Mouse (Mus musculus) kidney, embryonic 16.5 days (tissue): Measurements from ENCODE around the gene Akap2. TPM values are rescaled to one million over a fixed set of nuclear protein-coding genes. Genes with fewer than 3 reads are reported as not detected.

Experiments used
- ATAC-seq: fragments of 200-750 bp; cut with Nextera tagmentation; 2 replicates; pipeline ENCODE4 v1.8.0; 2017; ENCODE audit warnings: moderate TSS enrichment; ENCODE audit not compliant: low FRiP score, low TSS enrichment
- H3K27ac ChIP-seq: fragments of 300-500 bp; sonication (generic); 2 replicates; pipeline ENCODE4 v1.5.1; 2014; ENCODE audit warnings: low read length
- H3K27me3 ChIP-seq: fragments of 300-500 bp; sonication (generic); 2 replicates; pipeline ENCODE4 v1.6.1; 2014; ENCODE audit warnings: low read length, control low read depth, mixed read lengths; ENCODE audit not compliant: insufficient read depth
- H3K36me3 ChIP-seq: fragments of 300-500 bp; sonication (generic); 2 replicates; pipeline ENCODE4 v1.6.1; 2014; ENCODE audit warnings: low read length, control low read depth, mixed read lengths; ENCODE audit not compliant: insufficient read depth
- H3K4me1 ChIP-seq: fragments of 300-500 bp; sonication (generic); 2 replicates; pipeline ENCODE4 v1.6.1; 2014; ENCODE audit warnings: low read length, control low read depth, mixed read lengths; ENCODE audit not compliant: insufficient read depth
- H3K4me2 ChIP-seq: fragments of 300-500 bp; sonication (generic); replicated peaks from 2 replicates; pipeline ENCODE4 v1.6.1; 2014; ENCODE audit warnings: low read depth, low read length
- H3K4me3 ChIP-seq: fragments of 300-500 bp; sonication (generic); 2 replicates; pipeline ENCODE4 v1.5.1; 2014; ENCODE audit warnings: mild to moderate bottlenecking, low read length
- H3K9ac ChIP-seq: fragments of 300-500 bp; sonication (generic); replicated peaks from 2 replicates; pipeline ENCODE4 v1.6.1; 2014; ENCODE audit warnings: low read length
- H3K9me3 ChIP-seq: fragments of 300-500 bp; sonication (generic); 2 replicates; pipeline ENCODE4 v1.6.1; 2016; ENCODE audit warnings: low read length, control low read depth
- WGBS: fragments of 180-500 bp; shearing (Covaris S2); extraction: QIAGEN DNeasy Blood & Tissue Kit; methylation state at CpG from one replicate; pipeline ENCODE4 v1.1.7; 2014; 5-methylcytosine and 5-hydroxymethylcytosine counted together
- polyA plus RNA-seq: library from polyadenylated mRNA; unstranded; fragments of >200 nt; fragmentation: Nextera tagmentation; extraction: Ambion mirVana; gene quantifications from 2 replicates; pipeline ENCODE4 v1.2.1, GENCODE M21; 2015

The Akap2 gene
- polyA plus RNA-seq, 1 experiment from 2014 or later: 28.4 TPM

GRCm38 (mm10) chr4:57723659-57724058, 6.2 kb downstream of the Akap2 start:
- H3K9me3 ChIP-seq: no peaks in the 10 kb centered on the region
- H3K4me3 ChIP-seq: no peak overlapping the region
- no peak overlapping the region for H3K27ac ChIP-seq
- WGBS: 68% methylated on average over 2 of the region's 2 CpGs
- no peaks in the 10 kb centered on the region for H3K27me3 ChIP-seq
- H3K4me1 ChIP-seq: no peaks in the 10 kb centered on the region
- ATAC-seq: no peak
- no peak overlapping the region for H3K9ac ChIP-seq
- no peaks in the 10 kb centered on the region for H3K36me3 ChIP-seq
- H3K4me2 ChIP-seq: no peak overlapping the region

- H3K27ac ChIP-seq: no peak overlapping the region
- H3K27me3 ChIP-seq: no peaks in the 10 kb centered on the region
- 52% methylated on average over 1 of the region's 1 CpGs for WGBS
- no peak overlapping the region for H3K4me3 ChIP-seq
- no peaks in the 10 kb centered on the region for H3K9me3 ChIP-seq
- H3K4me2 ChIP-seq: no peak overlapping the region
- no peak for ATAC-seq
- H3K9ac ChIP-seq: no peak overlapping the region
- H3K36me3 ChIP-seq: no peaks in the 10 kb centered on the region
- H3K4me1 ChIP-seq: no peaks in the 10 kb centered on the region
Measured at GRCm38 (mm10) chr4:57725569-57725968, 8.1 kb downstream of the Akap2 start.

DNA sequence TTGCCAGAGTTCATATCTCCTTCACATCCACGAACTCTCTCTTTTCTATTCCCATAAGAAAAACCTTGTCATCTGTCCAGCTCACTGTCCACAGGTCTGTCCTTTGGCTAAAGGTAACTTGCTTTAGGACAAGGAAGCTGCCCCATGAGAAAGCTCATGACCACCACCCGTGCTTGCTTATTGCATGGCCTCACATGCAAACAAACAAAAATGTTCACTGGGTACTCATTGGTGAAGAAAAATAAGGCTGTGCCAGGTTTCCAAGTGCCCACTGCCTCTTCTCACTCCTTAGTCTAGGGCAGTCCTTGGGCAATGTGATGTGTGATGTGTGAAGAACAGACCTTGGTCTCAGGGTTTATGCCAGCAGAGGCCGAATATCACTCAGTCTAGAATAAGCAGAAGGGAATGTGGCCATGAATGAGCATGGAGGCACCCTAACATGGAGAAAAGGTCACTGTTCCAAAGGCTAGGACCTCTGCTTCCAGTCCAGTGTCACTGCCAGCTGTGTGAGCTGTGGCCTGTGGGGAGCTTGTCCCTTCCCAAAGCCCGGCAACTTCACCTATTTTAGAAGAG, 11.2 kb downstream of the Akap2 start:
- Histone ChIP-seq H3K4me3 (no peak overlapping the region), H3K27ac (no peak overlapping the region), H3K27me3 (no peaks in the 10 kb centered on the region), H3K9me3 (no peaks in the 10 kb centered on the region), H3K36me3 (no peaks in the 10 kb centered on the region), H3K4me1 (no peaks in the 10 kb centered on the region), H3K4me2 (no peak overlapping the region), H3K9ac (no peak overlapping the region)
- WGBS: 87% methylated on average over 4 of the region's 4 CpGs
- no peak for ATAC-seq

- no peak overlapping the region for H3K27ac ChIP-seq
- 86% methylated on average over 6 of the region's 6 CpGs for WGBS
- no peaks in the 10 kb centered on the region for H3K4me1 ChIP-seq
- H3K36me3 ChIP-seq: no peaks in the 10 kb centered on the region
- H3K4me3 ChIP-seq: no peak overlapping the region
- ATAC-seq: no peak
- no peak overlapping the region for H3K9ac ChIP-seq
- no peaks in the 10 kb centered on the region for H3K9me3 ChIP-seq
- H3K27me3 ChIP-seq: no peaks in the 10 kb centered on the region
- H3K4me2 ChIP-seq: no peak overlapping the region
Measured at GRCm38 (mm10) chr4:57730047-57730446, 12.6 kb downstream of the Akap2 start.

GRCm38 (mm10) chr4:57730801-57731598, 13.5 kb downstream of the Akap2 start:
- Histone ChIP-seq H3K4me1 (no peaks in the 10 kb centered on the region), H3K4me3 (no peak overlapping the region), H3K27me3 (no peaks in the 10 kb centered on the region), H3K36me3 (no peaks in the 10 kb centered on the region), H3K4me2 (no peak overlapping the region), H3K9ac (no peak overlapping the region), H3K9me3 (no peaks in the 10 kb centered on the region), H3K27ac (no peak overlapping the region)
- 77% methylated on average over 11 of the region's 11 CpGs for whole genome bisulfite sequencing
- ATAC-seq: no peak

DNA sequence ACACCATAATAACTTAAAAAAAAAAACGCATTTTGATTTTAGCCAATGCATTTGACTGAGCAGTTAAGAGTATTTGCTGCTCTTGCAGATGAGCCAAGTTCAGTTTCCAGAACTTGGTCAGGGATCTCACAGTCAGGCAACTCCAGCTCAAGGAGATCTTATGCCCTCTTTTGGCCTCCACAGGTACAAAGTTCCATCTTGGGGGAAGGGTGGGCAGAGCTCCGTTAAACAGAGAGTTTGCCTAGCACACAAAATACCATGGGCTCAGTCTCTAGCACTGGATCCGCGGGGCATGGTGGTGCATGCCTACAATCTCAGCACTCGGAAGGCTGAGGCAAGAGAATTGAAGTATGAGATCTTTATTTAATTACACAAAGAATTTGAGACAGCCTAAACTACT, 14.9 kb downstream of the Akap2 start:
- no peak overlapping the region for H3K4me3 ChIP-seq
- no peak overlapping the region for H3K9ac ChIP-seq
- no peak for ATAC-seq
- no peaks in the 10 kb centered on the region for H3K36me3 ChIP-seq
- no peak overlapping the region for H3K4me2 ChIP-seq
- H3K27me3 ChIP-seq: no peaks in the 10 kb centered on the region
- no peak overlapping the region for H3K27ac ChIP-seq
- H3K4me1 ChIP-seq: no peaks in the 10 kb centered on the region
- H3K9me3 ChIP-seq: no peaks in the 10 kb centered on the region
- WGBS: 76% methylated on average over 5 of the region's 5 CpGs

- H3K27me3 ChIP-seq: no peaks in the 10 kb centered on the region
- H3K36me3 ChIP-seq: no peaks in the 10 kb centered on the region
- H3K4me2 ChIP-seq: no peak overlapping the region
- no peak overlapping the region for H3K4me3 ChIP-seq
- no peaks in the 10 kb centered on the region for H3K9me3 ChIP-seq
- WGBS: 66% methylated on average over 3 of the region's 3 CpGs
- no peaks in the 10 kb centered on the region for H3K4me1 ChIP-seq
- H3K9ac ChIP-seq: no peak overlapping the region
- ATAC-seq: no peak
- H3K27ac ChIP-seq: no peak overlapping the region
Measured at GRCm38 (mm10) chr4:57733445-57733844, 16.0 kb downstream of the Akap2 start.

- Histone ChIP-seq H3K27ac (peak overlapping the region; percentile 59), H3K27me3 (no peaks in the 10 kb centered on the region), H3K9ac (no peak overlapping the region), H3K4me1 (0 out of 2 replicates have a peak, but pooled peaks cover 3% of the 10 kb centered on the region), H3K4me2 (no peak overlapping the region), H3K4me3 (no peak overlapping the region), H3K36me3 (no peaks in the 10 kb centered on the region), H3K9me3 (no peaks in the 10 kb centered on the region)
- peak; percentile 85 for ATAC-seq
- 73% methylated on average over 5 of the region's 5 CpGs for WGBS
Measured at GRCm38 (mm10) chr4:57735426-57735825, 18.0 kb downstream of the Akap2 start.

- H3K27ac ChIP-seq: no peak overlapping the region
- H3K9ac ChIP-seq: no peak overlapping the region
- 0 out of 2 replicates have a peak, but pooled peaks cover 3% of the 10 kb centered on the region for H3K4me1 ChIP-seq
- no peaks in the 10 kb centered on the region for H3K27me3 ChIP-seq
- no peak overlapping the region for H3K4me3 ChIP-seq
- no peak overlapping the region for H3K4me2 ChIP-seq
- no peaks in the 10 kb centered on the region for H3K9me3 ChIP-seq
- no peaks in the 10 kb centered on the region for H3K36me3 ChIP-seq
- no peak for ATAC-seq
- WGBS: 42% methylated on average over 8 of the region's 8 CpGs
Measured at GRCm38 (mm10) chr4:57738856-57739552, 21.5 kb downstream of the Akap2 start.
